Mouse (Mus musculus) adrenal gland, postnatal 0 days (tissue): ENCODE measurements around the gene Sde2. TPM values are rescaled to one million over a fixed set of nuclear protein-coding genes. Genes with fewer than 3 reads are reported as not detected.

Source experiments
- polyA plus RNA-seq: library from polyadenylated mRNA; unstranded; fragments of >200 nt; fragmentation: Nextera tagmentation; extraction: Ambion mirVana; gene quantifications from 2 replicates; pipeline ENCODE4 v1.2.1, GENCODE M21; 2015

Sde2 gene
- polyA plus RNA-seq, result 14.5 and 21.4 TPM in 2 replicates

GRCm38 (mm10) chr1:180850316-180851270 lies at the start of gene Sde2:
Sde2 (plus strand) TSS chr1:180851127.

DNA sequence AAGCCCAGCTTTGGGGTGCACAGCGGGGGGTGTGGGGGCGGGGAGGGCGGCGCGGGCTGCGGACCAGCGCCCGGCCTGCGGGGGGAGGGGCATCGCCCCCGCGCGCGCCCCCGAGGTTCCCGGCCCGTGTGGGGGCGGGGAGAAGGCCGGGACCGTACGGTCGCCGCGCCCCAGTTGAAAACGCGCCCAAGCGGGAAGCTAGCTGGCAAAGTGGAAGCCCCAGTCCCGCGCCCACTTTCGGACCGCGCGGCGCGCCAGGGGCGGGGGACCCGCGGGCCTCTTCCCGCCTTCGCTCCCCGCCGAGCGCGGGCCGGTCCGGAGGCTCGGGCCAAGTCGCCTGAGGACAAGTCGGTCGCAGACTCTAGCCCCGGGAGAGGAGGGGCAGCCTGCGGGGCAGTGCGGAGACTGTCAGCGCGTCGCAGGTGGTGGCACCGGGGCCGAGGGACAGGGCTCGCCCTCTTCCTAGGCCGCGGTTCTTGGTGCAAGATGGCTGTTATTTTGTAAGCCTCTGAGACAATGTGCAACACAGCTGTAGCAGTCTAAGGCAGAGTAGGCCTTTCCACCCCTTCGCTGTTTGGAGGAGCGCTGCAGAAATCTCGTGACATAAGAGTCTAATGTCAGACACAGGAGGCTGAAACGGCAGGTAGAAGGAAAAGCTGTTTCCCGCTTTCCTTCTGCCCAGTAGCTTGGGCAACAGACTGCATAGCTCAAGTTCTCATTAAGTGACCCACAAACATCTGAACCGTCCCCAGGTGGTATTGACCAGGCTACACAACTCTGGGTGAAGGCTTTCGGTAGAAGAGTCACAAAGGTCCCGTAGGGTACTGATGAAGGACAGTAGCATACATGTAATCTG lies 36.8 kb upstream of the Sde2 start, which contains the start of gene H3f3a:
Gene H3f3a (minus strand): TSS at position 59 of the 856 bp plus-strand sequence.

DNA sequence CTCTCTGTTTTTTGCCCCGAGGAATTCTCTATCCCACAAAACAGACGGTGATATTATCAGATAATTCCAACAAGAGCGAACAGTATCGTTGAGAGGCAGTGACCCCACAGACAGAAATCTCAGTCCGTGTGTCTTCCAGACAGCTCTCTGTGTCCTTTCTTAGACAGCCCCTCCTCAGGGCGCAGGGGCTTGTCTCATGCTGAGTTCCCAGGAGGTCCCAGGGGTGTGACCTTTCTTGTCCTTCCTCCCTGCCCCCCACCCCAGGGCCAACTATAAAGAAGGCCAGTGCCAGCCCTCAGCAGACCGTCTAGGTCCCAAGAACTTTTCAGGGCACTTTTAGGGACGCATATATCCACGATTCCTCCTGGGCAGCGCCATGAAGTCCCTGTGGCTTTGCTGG lies 41.9 kb downstream of the Sde2 start, which contains the start of gene Lefty2:
Gene Lefty2 (plus strand): TSS at position 301 of the 400 bp plus-strand sequence.

DNA sequence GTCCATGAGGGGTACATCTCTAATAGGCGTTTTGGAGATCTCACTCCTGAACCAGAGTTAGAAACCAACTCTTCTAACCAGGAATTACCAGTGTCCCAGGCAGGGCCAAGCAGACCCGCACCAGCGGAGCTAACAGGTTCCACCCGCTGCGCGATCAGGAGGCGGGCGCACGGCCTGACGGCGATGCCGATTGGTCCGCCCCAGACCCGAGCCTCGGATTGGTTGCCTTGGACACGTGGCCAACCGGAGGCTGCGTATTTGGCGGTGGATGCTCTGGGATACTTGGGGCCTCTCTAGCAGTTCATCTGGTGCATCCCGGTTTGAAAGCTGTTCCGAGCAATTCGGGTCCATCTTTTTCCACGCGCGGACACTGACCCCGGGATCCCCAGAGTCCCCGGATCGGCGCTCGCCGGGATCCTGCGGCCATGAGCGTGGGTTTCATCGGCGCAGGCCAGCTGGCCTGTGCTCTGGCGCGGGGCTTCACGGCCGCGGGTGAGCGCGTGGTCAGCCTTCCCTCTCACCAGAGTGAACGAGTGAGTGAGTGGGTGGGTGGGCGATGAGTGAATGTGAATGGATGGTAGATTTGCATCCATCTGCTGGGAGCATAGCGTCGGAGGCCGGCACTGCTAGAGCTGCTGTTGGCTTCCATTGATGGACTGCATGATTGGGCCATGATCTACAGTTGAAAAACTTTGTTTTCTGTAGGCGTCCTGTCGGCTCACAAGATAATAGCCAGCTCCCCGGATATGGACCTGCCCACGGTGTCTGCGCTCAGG lies 53.3 kb downstream of the Sde2 start, which contains the start of gene Pycr2:
Gene Pycr2 (plus strand): TSS at position 255 of the 776 bp plus-strand sequence.

Other genes starting within 250 kb of the Sde2 start
- 7.0 and 8.9 TPM in 2 replicates for gene Lin9, start 210.0 kb upstream of the Sde2 start, polyA plus RNA-seq
- 0.10 and 0.11 TPM in 2 replicates for gene Mixl1, start 154.1 kb upstream of the Sde2 start, polyA plus RNA-seq
- gene Acbd3, start 125.1 kb upstream of the Sde2 start, polyA plus RNA-seq, result 16.1 and 19.5 TPM in 2 replicates
- 2,015 and 2,166 TPM in 2 replicates for gene H3f3a, start 37.2 kb upstream of the Sde2 start, polyA plus RNA-seq
- 0.08 and 0.29 TPM in 2 replicates for gene Lefty2, start 42.0 kb downstream of the Sde2 start, polyA plus RNA-seq
- gene Pycr2, start 53.2 kb downstream of the Sde2 start, polyA plus RNA-seq, result 67.5 and 87.6 TPM in 2 replicates
- 4.9 and 6.3 TPM in 2 replicates for gene Lefty1, start 83.9 kb downstream of the Sde2 start, polyA plus RNA-seq
- gene Tmem63a, start 91.2 kb downstream of the Sde2 start, polyA plus RNA-seq, result 10.0 and 15.5 TPM in 2 replicates
- 56.6 and 73.8 TPM in 2 replicates for gene Ephx1, start 169.8 kb downstream of the Sde2 start, polyA plus RNA-seq
- not detected in 2 replicates for gene 9130409I23Rik, start 200.1 kb downstream of the Sde2 start, polyA plus RNA-seq